Mouse (Mus musculus) thymus, postnatal 0 days (tissue): Measurements from ENCODE around the gene Sptbn2. TPM values are rescaled to one million over a fixed set of nuclear protein-coding genes. Genes with fewer than 3 reads are reported as not detected.
"Not testable (repeated sequence)": the region's sequence is repeated elsewhere in the genome, so short reads cannot be mapped to it uniquely, and the experiment has no call there.

ENCODE experiments used
- DNase-seq: peaks from one replicate; pipeline ENCODE4 v3.0.0-alpha.2; 2015; ENCODE audit warnings: low spot score
- polyA plus RNA-seq: library from polyadenylated mRNA; unstranded; fragments of >200 nt; fragmentation: Nextera tagmentation; extraction: Ambion mirVana; gene quantifications from 2 replicates; pipeline ENCODE4 v1.2.1, GENCODE M21; 2015

Sptbn2 gene
- polyA plus RNA-seq, 1 experiment from 2014 or later = 0.09 TPM

DNA sequence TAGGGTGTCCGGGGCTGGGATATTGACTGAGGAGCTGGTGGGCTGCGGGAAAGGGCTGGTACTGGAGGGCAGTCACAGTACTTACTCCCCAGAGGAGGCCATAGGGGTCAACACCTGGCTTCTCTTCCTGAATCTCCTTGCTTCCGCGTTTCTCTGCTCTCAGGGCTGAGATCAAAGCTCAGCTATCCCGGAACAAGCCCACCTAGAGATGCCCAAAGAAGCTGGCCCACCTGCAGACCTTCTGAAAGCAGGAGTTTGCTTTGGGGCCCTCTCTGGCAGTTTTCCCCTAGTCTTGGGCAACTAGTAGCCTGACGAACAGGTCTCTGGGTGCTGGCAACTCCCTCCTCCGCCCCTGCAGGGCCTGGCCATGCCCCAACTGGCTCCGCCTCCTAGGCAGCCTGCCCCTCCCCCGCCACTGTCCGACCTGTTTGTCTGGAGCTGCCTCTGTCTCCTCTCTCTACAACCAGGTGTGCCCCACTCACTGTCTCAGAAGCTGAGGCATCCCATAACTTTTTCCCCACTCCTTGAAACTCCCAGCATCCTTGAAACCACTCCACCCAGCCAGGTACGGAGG is 9.8 kb downstream of the Sptbn2 start:
- DNase-seq = no peak

DNA sequence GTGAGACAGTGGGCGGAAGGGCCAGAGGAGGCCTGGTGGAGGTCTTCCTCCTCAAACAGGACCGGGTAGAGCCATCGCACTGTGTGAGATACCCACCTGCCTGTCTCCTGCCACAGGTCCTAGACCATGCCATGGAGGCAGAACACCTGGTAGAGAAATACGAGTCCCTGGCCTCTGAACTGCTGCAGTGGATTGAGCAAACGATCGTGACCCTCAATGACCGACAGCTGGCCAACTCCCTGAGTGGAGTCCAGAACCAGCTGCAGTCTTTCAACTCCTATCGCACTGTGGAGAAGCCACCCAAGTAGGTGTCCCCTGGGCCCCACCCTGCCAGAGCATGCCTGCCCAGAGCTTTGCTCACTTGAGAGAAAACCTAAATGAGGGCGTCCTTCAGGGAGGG is 18.2 kb downstream of the Sptbn2 start:
- no peak for DNase-seq

DNA sequence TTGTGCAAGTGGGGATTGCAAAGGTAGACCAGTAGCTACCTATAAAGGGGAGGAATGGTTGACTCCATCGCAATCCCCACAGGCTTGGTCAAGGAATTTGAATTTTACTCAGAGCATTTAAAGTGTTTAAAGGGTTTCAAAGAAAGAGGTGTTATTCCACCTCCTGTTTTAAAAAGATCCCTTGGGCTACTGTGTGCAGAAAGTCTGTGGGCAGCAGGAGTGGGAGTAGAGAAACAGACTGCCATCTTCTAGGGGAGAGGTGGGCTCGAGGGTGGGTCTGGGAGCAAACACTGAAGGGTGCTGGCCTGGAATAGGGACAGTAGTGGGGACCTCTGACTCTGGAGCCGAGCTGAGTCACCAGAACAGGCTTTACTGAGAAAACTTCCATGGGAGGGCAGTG is 22.1 kb downstream of the Sptbn2 start:
- DNase-seq = no peak

DNA sequence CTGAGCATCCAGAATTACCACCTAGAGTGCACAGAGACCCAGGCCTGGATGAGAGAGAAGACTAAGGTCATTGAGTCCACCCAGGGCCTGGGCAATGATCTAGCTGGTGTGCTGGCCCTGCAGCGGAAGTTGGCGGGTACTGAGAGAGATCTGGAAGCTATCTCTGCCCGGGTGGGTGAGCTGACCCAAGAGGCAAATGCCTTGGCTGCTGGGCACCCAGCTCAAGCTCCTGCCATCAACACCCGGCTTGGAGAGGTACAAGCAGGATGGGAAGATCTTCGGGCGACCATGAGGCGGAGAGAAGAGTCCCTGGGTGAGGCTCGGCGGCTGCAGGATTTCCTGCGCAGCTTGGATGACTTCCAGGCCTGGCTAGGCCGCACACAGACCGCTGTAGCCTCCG is 26.9 kb downstream of the Sptbn2 start:
- no peak for DNase-seq

DNA sequence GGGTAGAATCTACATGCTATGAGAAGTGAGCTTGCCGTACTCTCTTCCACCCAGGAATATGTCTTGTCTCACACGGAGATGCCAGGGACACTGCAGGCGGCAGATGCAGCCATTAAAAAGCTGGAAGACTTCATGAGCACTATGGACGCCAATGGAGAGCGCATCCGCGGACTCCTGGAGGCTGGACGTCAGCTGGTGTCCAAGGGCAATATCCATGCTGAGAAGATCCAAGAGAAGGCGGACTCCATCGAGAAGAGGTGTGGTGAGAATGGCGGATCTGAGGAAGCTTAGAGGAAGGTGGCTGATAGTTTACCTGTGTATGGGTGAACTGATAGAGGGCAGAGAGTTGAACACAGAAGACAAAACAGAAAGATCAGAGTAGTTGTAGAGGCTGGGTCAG is 28.1 kb downstream of the Sptbn2 start:
- no peak for DNase-seq

DNA sequence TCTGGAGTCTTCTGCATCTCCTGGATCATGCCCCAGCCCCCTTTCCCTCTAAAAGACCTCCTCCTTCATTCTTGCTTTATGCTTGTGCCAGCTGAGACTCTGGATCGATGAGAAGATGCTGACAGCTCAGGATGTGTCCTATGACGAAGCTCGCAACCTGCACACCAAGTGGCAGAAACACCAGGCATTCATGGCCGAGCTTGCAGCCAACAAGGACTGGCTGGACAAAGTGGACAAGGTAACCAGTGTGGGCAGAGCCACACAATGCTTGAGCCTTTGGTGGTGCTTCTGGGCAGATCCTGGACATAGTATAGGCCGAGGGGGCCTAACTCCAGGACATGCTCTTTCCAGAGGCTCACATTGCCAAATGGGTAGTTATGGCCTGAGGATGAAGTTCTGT is 28.8 kb downstream of the Sptbn2 start:
- no peak for DNase-seq

DNA sequence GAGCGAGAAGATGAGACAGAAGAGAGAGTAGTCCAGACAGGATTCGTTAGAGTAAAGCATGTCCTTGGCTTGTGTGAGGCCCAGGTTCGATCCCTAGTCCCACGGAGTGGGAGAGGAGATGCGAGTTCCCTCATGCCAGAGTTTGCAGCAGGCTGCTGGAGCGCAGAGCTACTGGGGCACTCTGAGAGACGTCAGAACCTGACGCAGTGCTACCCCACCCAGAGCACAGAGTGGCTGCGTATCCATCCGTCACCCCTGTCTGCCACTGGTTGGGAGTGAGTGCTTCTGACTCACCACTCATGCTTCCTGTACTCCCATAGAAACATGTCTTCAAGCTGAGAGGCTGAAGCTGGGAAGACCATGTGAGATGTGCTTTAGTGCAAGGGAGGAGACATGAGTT is 30.5 kb downstream of the Sptbn2 start:
- DNase-seq = no peak

DNA sequence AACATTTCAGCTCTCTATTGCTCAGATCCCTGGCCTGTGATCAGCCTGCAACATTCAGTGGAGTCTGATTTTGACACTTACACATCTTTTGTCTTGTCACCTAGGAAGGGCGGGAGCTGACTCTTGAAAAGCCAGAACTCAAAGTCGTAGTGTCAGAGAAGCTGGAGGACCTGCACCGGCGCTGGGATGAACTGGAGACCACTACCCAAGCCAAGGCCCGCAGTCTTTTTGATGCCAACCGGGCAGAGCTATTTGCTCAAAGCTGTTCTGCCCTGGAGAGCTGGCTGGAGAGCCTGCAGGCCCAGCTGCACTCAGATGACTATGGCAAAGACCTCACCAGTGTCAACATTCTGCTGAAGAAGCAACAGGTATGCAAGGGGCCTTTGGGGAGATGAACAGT is 31.3 kb downstream of the Sptbn2 start:
- DNase-seq = no peak

DNA sequence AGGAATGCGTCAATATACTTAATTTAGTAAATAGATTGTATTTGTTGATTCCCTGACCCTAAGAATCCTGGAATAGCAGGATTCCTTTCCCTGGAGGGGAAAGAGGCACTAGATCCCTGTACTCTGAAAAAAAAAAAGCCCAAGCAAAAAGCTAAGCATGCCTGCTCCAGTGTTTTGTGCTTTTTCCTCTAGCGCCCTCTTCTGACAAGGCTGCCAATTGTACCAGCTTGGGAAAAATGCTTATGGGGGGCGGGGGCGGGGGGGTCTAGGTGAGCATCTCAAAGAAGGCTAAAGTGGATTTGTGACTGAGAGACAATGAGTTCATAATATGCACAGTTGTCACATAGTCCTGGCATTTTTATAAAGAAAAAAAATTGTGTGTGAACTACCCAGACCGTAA is 32.6 kb downstream of the Sptbn2 start:
- peak; percentile 30 for DNase-seq

DNA sequence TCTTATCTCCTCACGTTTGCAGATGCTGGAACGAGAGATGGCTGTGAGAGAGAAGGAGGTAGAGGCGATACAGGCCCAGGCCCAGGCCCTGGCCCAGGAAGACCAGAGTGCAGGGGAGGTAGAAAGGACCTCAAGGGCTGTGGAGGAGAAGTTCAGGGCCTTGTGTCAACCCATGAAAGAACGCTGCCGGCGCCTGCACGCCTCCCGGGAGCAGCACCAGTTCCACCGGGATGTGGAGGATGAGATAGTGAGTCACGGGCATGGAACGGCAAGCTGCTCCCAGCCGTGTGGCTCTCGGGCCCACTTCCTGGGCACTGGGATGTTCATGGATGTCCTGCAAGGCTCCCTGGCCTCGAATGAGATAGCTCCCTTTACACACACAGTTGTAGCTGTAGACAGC is 33.1 kb downstream of the Sptbn2 start:
- no peak for DNase-seq

DNA sequence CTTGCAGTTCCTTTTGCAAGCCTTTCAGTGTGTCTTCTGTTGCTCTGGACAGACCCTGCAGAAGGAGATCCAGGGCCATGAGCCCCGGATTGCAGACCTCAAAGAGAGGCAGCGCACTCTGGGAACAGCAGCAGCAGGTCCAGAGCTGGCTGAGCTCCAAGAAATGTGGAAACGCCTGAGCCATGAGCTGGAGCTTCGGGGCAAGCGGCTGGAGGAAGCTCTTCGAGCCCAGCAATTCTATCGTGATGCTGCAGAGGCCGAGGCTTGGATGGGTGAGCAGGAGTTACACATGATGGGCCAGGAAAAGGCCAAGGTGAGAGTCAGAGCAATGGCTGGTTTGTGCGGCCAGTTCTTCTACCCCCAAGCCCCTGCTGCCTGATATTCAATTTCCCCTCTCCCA is 34.1 kb downstream of the Sptbn2 start:
- DNase-seq = no peak

DNA sequence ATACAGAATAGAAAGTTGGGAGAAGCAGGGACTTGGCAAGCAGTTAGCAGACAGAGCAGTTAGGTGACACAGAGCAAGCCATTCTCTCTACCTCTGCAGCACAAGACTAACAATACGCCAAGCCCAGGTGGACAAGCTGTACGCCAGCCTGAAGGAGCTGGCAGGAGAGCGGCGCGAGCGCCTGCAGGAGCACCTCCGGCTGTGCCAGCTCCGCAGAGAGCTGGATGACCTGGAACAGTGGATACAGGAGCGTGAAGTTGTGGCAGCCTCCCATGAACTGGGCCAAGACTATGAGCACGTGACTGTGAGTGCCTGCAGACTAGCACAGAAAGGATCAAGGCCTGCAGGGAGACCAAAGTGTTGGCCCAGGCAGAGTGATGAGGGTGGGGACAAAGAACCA is 34.7 kb downstream of the Sptbn2 start:
- no peak for DNase-seq

DNA sequence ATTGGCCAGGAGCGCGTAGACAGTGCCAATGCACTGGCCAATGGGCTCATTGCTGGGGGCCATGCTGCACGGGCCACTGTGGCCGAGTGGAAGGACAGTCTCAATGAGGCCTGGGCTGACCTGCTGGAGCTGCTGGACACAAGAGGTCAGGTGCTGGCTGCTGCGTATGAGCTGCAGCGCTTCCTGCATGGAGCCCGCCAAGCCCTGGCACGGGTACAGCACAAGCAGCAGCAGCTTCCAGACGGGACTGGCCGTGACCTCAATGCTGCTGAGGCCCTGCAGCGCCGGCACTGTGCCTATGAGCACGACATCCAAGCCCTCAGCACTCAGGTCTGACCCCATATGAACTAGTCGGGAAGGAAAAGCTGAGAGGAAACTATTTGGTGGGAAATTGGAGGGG is 35.6 kb downstream of the Sptbn2 start:
- DNase-seq = no peak

DNA sequence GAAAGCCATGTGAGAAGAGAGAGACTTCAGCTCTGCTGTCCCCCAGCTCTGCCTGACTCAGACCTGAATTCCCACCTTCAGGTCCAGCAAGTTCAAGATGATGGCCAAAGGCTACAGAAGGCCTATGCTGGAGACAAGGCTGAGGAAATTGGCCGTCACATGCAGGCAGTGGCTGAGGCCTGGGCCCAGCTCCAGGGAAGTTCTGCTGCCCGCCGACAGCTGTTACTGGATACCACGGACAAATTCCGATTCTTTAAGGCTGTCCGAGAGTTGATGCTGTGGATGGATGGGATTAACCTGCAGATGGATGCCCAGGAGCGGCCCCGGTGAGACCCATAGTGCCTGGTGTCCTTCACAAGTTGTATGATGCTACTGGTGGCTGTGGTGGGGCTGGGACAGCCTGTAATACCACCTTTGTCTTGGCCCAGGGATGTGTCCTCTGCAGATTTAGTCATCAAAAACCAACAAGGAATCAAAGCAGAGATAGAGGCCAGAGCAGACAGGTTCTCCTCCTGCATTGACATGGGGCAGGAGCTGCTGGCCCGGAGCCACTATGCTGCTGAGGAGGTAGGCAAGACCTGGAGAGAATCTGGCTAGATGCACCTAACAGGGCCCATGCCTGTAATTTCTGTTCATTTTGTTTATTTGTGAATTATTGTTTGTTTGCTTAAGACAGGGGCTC is 36.8 kb downstream of the Sptbn2 start:
- DNase-seq = no peak

DNA sequence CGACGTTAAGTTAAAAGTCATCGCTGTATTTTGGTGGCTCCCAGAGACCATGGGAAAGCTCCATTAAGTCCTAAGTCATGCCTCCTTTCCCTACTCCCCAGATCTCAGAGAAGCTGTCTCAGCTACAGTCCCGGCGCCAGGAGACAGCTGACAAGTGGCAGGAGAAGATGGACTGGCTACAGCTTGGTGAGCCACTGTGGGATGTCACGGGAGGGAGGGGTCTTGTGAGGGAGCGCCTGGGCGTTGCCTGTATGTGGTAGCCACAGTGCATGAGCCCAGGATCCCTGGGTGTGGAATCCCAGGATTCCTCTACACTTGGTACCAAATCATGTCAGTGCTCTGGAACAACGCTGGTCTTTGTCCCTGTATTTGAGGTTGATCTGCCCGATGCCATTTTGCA is 37.5 kb downstream of the Sptbn2 start:
- no peak for DNase-seq

DNA sequence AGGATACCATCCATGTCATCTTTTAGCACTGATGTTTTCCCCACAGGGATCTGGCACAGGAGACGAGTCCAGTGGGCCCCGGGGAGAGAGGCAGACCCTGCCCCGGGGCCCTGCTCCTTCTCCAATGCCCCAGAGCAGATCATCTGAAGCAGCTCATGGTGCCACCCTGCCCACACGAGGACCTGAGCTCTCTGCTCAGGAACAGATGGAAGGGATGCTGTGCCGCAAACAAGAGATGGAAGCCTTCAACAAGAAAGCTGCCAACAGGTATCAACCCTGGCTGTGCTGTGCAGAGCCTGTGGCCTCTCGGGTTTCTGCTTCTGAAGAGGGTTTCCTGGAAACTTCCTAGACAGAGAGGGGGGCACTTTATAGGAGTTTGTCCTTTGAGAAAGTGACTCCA is 39.0 kb downstream of the Sptbn2 start:
- DNase-seq = no peak

DNA sequence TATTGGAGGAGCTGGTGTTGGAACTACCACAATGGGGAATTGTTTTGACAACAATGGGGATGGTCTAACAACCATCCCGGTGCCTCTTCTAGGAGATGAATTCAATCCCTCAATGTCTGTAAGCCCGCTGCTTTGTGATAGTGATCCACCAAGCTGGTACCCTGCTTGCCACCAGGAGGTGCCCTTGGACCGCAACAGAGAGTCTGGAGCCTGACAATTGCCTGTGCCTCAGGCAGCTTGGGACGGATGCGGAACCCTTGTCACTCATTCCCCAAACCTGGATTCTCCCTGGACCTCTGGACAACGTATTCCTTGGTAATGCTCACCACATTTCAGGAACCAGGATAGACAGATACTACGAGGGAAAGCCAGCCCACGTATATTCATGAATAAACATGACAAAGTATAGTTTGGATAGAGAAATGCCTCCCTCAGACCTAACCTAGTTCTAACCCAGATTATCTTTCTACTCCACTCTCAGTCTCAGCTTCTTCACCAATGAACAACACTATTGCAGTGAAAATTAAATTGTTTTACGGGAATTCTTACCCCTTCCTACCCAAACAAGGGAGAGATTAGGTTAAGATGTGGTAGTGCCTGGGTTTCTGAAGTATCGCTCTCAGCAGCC is 44.7 kb downstream of the Sptbn2 start:
- DNase-seq = peak; percentile 89

DNA sequence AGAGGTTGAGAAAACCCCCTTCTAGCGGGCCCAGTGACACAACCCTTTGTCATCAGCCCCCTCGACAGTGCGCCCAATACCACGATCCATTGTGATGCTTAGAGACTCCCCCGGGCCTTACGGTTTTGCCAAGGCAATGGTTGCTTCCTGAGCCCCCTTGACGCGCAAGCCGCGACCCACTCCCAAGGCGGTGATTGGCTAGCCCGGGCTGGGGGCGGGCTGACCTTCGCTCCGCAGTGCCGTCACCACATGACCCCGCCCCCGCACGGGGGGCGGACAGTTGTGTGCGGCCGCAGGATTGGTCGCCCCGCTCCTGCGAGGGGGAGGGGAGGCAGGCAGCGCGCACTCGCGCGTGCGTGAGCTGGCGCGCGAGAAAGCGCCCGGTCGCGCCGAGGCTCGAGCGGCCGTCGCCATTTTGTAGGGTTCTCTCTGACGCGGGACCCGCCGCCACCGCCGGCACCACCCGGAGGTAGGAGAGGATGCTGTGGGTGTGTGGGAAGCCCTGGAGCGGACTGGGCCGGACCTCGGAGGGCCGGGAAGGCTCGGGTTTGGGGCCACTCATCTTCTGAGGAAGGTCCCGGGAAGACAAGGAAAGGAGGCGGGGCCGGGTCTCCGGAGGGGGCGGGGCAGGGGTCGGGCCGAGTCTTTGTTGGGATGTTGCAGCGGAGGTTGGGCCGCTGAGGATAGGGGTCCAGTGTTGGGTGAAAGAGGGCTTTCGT is 45.4 kb downstream of the Sptbn2 start, which contains the start of gene Rbm4b:
Gene Rbm4b (plus strand): TSS at position 305 of the 719 bp plus-strand sequence.
- peak; percentile 98 for DNase-seq

DNA sequence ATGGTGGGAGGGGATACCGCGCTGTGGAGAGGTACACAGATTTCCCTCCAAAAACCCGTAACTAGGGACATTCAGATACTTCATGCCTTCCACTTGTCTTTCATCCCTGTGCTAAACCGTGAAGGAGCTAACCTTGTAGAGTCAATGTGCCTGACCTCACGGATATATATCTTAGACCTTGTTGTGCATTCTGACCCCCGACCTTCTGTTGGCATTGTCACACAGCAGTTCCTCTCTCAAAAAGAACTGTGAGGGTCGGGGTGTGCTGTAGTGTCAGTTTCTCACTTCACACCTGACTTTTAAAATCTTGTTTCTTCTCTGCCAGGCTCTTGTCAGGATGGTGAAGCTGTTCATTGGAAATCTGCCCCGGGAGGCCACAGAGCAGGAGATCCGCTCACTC is 46.0 kb downstream of the Sptbn2 start:
- no peak for DNase-seq

DNA sequence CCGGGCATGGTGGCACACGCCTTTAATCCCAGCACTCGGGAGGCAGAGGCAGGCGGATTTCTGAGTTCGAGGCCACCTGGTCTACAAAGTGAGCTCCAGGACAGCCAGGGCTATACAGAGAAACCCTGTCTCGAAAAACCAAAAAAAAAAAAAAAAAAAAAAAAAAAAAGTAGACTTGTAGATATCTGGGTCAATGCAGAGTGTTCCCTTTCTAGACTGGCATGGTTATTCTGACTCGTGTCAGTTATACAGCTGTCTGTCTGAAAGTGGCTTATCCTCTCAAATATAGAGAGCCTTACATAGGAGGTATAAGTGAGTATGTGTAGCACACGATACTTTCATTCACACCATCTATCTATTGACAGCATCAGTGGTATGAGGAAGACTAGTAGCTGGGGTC is 49.6 kb downstream of the Sptbn2 start:
- not testable (repeated sequence) for DNase-seq

DNA sequence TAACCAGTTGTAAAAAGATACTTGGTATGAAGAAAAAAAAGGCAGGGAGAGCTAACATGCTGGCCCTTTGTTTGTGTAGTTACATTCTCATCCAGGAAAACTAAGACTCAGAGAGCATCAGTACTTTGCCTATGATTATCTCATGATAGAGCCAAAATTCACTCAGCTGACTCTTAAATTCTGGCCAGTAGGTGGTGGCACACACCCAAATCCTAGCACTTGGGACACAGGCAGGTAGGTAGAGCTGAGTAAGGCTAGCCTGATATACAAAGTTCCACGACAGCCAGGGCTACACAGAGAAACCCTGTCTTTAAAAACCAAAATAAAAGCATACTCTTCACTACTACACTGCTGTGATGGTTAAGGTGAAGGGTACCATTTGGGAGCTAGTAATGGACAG is 51.9 kb downstream of the Sptbn2 start:
- DNase-seq = no peak

DNA sequence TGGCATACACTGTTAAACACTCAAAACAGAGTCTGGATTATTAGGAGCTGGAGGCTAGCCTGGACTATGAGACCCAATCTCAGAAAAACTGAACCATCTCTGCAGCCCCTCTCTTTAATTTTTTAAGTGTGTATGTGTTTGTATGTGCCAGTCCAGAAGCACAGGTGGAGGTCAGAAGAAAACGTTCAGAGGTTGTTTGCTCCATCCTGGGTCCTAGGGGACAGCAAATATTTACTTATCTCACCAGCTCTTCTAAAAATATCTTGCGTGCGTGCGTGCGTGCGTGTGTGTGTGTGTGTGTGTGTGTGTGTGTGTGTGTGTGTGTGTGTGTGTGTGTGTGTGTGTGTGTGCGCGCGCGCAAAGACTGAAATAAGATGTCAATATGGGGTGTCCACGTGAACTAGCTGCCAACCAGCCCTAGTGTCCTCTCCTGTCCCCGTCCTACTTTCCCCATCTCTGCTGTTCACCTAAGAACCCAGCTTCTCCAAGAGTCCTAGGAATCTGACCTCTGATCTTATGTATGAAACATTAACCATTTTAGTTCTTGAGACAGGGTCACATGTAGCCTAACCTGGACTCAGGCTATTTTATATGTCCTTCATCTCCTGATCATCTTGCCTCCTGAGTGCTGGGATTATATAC is 56.7 kb downstream of the Sptbn2 start:
- DNase-seq = no peak
